Mouse (Mus musculus) kidney, adult 2 months (tissue): ENCODE data around the gene Slc9a2. TPM values are rescaled to one million over a fixed set of nuclear protein-coding genes. Genes with fewer than 3 reads are reported as not detected.

Source experiments
- DNase-seq: peaks from one replicate; pipeline ENCODE4 v3.0.0; 2021
- H3K27ac ChIP-seq: fragments of 200-500 bp; 2 replicates; pipeline ENCODE4 v1.5.1; 2012; ENCODE audit warnings: low read depth, low read length, control low read depth, inconsistent platforms; ENCODE audit not compliant: insufficient read depth
- H3K27me3 ChIP-seq: fragments of 200-500 bp; replicated peaks from 2 replicates; pipeline ENCODE4 v1.6.1; 2012; ENCODE audit warnings: mild to moderate bottlenecking, moderate library complexity, low read length, inconsistent platforms; ENCODE audit not compliant: control insufficient read depth, insufficient read depth
- H3K36me3 ChIP-seq: fragments of 200-500 bp; 2 replicates; pipeline ENCODE4 v1.6.1; 2012; ENCODE audit warnings: mild to moderate bottlenecking, moderate library complexity, low read length, inconsistent platforms; ENCODE audit not compliant: control insufficient read depth, insufficient read depth
- H3K4me1 ChIP-seq: fragments of 200-500 bp; 2 replicates; pipeline ENCODE4 v1.6.1; 2011; ENCODE audit warnings: low read length; ENCODE audit not compliant: control insufficient read depth, insufficient read depth
- H3K4me3 ChIP-seq: fragments of 200-500 bp; 2 replicates; pipeline ENCODE4 v1.5.1; 2011; ENCODE audit warnings: mild to moderate bottlenecking, low read depth, low read length, control low read depth; ENCODE audit not compliant: insufficient read depth
- CTCF ChIP-seq: fragments of 200-500 bp; conservative IDR thresholded peaks from 2 replicates; pipeline ENCODE4 v1.5.1; 2011; ENCODE audit warnings: low read depth, mild to moderate bottlenecking, control low read depth, low read length, moderate library complexity, mixed read lengths; ENCODE audit not compliant: insufficient read depth, insufficient read length
- POLR2A ChIP-seq: fragments of 200-500 bp; IDR thresholded peaks from one replicate; pipeline ENCODE4 v1.6.1; 2011; ENCODE audit warnings: low read depth, low read length, control low read depth
- WGBS: fragments of 180-500 bp; shearing (Covaris S2); methylation state at CpG from one replicate; pipeline ENCODE4 v1.1.7; 2018; 5-methylcytosine and 5-hydroxymethylcytosine counted together
- polyA plus RNA-seq: library from polyadenylated mRNA; depleted of rRNA; stranded (reverse); fragments of >200 nt; gene quantifications from 2 replicates; pipeline ENCODE4 v1.2.3, GENCODE M21; 2012; rRNA removed

Slc9a2 gene
- polyA plus RNA-seq = 14.5 and 23.7 TPM in 2 replicates

DNA sequence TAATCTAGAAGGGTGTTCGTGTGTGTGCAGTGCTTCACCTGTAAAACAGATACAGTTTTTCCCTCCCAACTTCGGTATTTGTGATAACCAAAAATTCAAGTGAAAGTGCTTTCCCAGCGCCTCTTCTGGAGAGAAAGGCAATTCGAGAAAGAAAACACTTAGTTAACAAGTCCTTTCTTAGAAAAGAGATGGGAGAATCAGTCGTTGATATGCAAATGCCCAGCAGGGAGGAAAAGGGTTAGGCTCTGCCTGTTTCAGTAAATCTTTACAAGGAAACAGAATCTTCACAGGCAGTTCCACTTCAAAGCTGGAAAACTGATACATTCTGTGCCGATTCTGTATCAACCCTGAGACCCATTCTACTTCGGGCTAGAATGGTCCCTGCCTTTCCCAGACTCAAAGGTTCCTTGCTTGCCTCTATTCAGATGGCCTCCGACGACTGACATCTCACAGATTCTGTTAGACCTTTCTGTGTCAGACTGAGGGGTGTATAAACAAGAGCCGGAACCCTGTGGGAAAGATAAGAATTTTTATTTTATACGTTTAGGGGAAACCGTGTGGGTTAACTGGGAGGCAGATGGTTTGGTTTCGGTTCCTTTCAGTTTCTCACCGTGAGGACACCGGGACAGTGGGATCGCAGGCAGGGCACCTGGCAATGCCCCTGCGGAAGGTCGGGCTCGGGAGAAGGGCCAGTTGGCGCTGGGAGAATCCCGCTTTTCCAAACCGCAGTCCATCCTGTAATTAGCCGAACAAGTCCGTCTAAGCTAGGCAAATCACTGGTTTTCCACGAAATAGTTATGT is at the start of gene Slc9a2:
TSS of gene Slc9a2 (plus strand) at position 508 of the 801 bp plus-strand sequence.
- 7% methylated on average over 25 of the region's 25 CpGs for WGBS
- Histone ChIP-seq H3K4me3 (peak within 1 kb of the TSS; percentile 69), H3K4me1 (peaks cover 6% of the 10 kb centered on the region; the same call in 1 of the 2 replicates), H3K27me3 (no peaks in the 10 kb centered on the region), H3K27ac (peak within 1 kb of the TSS; percentile 52), H3K36me3 (no peaks in the 10 kb centered on the region)
- TF ChIP-seq CTCF (no peak), POLR2A (no peak)
- peak; percentile 41 for DNase-seq

DNA sequence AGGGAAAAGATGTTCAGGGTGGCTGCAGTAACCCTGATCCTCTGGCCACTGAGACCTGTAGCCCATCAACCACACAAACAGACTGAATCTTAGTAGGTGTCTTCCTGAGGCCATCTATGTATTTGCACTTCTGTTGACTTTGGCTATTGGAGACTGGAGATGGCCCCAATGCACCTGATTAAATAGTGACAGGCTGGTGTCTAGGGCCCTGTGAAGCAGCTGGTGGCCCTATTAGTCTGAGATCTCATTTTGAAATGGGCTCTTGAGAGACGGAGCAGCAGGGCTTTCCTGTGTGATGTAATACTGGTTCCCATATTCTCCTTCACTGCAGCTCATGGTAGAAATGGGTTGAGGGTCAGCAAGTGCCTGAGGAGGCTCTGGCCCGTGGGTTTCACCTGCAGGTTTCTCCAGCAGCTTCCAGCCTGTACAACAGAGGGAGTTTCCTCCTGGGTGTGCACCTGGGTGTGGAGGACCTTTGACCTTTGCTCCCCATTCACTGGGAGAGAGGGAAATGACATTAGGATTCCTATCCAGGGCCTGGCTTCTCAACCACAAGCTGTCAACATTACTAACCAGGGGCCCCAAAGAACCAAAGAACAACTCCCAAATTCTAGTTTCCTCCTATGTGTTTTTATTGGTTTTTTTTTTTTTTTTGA is 47.8 kb upstream of the Slc9a2 start:
- H3K4me3 ChIP-seq = no peak overlapping the region
- no peaks in the 10 kb centered on the region for H3K27me3 ChIP-seq
- no peaks in the 10 kb centered on the region for H3K4me1 ChIP-seq
- peak; percentile 51 for DNase-seq
- 38% methylated on average over 2 of the region's 2 CpGs for WGBS
- no peaks in the 10 kb centered on the region for H3K36me3 ChIP-seq
- TF ChIP-seq POLR2A (no peak), CTCF (no peak)
- H3K27ac ChIP-seq = no peak overlapping the region

DNA sequence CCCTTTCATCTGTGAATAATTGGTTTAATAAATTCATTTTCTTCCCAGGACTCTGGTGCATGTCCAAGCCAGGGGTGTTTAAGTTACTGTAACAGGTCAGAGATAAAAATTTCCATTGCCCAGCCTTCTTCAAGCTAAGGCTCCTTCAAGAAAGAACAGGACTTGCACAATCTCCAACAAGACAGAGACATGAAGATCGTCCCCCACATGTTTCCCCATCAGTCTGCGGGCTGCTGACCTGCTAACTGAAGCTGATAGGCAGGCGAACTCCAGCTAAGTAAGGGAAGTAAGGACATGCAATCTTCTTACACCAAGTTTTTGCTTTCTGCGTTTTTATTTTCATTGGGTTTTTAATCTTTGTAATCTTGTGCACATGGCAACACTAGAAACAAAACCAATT is 45.8 kb upstream of the Slc9a2 start:
- H3K4me1 ChIP-seq = no peaks in the 10 kb centered on the region
- H3K27me3 ChIP-seq = no peaks in the 10 kb centered on the region
- no peaks in the 10 kb centered on the region for H3K36me3 ChIP-seq
- H3K4me3 ChIP-seq = no peak overlapping the region
- WGBS = 61% methylated on average over 4 of the region's 4 CpGs
- H3K27ac ChIP-seq = no peak overlapping the region
- DNase-seq = no peak
- TF ChIP-seq CTCF = no peak

DNA sequence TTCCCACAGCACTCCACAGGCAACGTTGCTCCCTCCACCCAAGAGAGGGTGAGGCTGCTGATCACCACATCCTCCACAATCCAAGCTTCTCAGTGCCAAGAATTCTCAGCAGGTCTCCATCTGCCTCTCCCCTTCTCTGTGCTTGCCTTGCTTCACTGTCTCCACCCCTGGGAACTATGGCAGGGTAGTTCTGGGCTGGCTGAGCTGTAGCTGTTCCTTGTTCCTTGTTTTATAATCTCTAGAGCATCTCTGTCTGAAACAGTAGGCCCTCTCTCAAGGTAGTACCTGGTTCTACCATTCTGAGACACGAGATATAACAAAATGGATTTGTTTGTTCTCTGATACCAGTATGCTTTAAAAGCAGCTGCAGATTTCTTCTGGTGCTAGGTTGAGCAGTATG is 32.1 kb upstream of the Slc9a2 start:
- TF ChIP-seq POLR2A = no peak
- TF ChIP-seq CTCF = no peak
- Histone ChIP-seq H3K36me3 (no peaks in the 10 kb centered on the region), H3K4me3 (no peak overlapping the region), H3K27ac (no peak overlapping the region), H3K4me1 (peaks cover 2% of the 10 kb centered on the region; the same call in 1 of the 2 replicates), H3K27me3 (no peaks in the 10 kb centered on the region)
- 64% methylated on average over 2 of the region's 2 CpGs for WGBS
- DNase-seq = no peak

DNA sequence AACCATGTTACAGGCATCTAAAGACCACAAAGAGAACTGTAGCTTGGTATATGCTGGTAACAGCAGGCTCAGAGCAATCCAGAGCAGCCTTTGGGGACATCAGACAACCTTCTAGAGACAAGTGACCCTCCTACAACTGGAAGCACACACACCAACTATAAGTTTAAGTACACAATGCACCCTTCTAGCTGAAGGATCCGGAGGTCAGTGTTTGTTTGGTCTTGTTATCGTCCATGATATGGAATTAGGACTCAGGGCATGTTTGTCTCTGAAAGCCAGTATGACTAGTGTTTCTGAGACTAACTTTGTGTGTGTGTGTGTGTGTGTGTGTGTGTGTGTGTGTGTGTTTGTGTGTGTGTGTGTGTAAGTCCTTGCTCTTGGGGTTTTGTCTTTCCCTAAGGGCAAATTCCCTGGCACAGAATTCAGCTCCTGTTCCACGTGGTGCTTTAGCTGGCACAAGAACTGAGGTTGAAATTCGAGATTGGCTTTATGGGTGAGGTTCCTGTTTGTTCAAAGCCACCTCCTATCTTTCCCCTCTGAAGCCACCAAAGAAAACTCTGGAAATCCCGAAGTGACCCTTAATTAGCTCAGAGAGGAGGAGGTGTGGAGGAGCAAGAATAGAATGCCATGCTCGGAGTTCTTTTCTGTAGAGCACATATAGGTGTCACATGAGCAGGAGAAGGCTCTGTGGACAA is 29.4 kb upstream of the Slc9a2 start:
- Histone ChIP-seq H3K36me3 (no peaks in the 10 kb centered on the region), H3K27me3 (no peaks in the 10 kb centered on the region), H3K4me3 (no peak overlapping the region), H3K27ac (peak overlapping the region; percentile 46; the same call in 1 of the 2 replicates), H3K4me1 (peaks cover 2% of the 10 kb centered on the region; the same call in 1 of the 2 replicates)
- DNase-seq = peak; percentile 76
- WGBS = 28% methylated on average over 6 of the region's 6 CpGs
- TF ChIP-seq POLR2A (no peak), CTCF (no peak)

DNA sequence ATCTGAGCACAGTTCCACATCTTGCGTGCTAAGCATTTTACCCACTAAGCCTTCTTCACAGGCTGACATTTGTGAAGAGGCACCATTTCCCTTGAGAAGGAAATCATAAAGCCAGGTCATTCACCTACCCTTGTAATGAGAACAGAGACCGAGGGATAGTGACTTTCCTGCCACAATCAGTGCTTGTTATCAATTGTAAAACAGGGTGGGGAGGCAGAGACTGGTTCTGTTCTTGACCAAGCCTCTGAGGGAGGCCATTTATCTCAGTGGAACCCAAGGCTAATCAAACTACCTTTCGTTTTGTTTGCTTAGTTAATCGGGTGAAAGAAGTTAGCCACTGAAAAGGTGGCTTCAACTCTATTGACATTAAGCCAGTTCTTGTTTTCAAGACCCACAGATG is 23.3 kb upstream of the Slc9a2 start:
- Histone ChIP-seq H3K36me3 (no peaks in the 10 kb centered on the region), H3K4me1 (no peaks in the 10 kb centered on the region), H3K27ac (no peak overlapping the region), H3K4me3 (no peak overlapping the region), H3K27me3 (no peaks in the 10 kb centered on the region)
- 80% methylated on average over 4 of the region's 4 CpGs for WGBS
- TF ChIP-seq POLR2A = no peak
- TF ChIP-seq CTCF = no peak
- no peak for DNase-seq

DNA sequence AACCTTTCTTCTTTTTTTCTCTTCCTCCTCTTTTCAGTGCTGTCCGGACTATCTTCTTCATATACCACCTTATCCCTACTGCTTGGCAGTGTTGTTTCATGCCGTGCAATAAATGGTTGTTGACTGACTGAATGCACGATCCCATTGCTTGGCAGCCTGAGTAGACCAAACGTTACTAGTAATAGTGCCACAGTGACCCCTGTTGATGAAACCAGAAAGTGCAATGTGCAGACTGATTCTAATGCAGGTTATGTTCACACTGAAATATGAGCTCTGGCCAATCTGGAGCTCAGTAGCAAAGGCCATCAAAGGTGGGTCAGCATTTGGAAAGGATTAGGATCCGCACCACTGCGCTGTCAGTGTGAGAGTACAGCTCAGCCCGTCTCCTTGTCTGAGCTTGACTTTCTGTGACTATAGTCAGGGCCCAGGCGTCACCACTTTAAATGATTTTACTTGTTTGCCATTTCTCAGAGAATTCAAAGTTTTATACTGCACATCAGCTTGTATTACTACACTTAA is 22.3 kb upstream of the Slc9a2 start:
- no peaks in the 10 kb centered on the region for H3K4me1 ChIP-seq
- H3K27me3 ChIP-seq = no peaks in the 10 kb centered on the region
- WGBS = 45% methylated on average over 8 of the region's 8 CpGs
- peak; percentile 57 for TF ChIP-seq CTCF
- no peak for TF ChIP-seq POLR2A
- no peak overlapping the region for H3K4me3 ChIP-seq
- no peaks in the 10 kb centered on the region for H3K36me3 ChIP-seq
- H3K27ac ChIP-seq = no peak overlapping the region
- DNase-seq = peak; percentile 84
